Mouse (Mus musculus): ENCODE measurements around the gene Ints2.
A peak's percentile ranks its signal among the peaks of the same experiment; 100 is the strongest.
"Not testable (repeated sequence)": the region's sequence is repeated elsewhere in the genome, so short reads cannot be mapped to it uniquely, and the experiment has no call there.

The Ints2 gene

DNA sequence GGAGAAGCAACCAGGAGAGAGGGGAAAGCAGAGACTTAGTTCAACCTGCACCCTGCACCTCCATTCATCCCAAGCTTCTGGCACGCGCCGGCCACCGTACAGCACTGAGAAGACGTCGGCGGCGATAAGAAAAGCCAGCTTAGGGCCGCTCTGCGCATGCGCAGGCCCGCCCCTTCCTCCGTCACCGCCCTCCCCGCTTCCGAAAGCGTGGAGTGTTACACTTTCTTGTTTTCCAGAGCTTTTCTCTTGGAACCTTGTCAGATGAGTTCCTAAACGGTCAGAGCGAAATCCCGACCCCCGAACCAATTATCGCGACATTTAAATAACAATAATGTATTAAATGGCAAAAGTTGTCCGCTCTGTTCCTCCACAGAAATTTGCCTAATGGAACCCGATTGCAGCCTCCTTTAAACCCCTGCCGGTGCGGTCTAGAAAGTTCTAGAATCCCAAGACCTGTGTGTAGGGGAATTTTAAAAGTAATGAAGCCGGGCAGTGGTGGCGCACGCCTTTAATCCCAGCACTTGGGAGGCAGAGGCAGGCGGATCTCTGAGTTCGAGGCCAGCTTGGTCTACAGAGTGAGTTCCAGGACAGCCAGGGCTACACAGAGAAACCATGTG lies at the start of gene Ints2:
Ints2 (minus strand) TSS at position 116 of the 617 bp plus-strand sequence.
- peak; percentile 95 for DNase-seq (ENCODE audit: low spot score)

DNA sequence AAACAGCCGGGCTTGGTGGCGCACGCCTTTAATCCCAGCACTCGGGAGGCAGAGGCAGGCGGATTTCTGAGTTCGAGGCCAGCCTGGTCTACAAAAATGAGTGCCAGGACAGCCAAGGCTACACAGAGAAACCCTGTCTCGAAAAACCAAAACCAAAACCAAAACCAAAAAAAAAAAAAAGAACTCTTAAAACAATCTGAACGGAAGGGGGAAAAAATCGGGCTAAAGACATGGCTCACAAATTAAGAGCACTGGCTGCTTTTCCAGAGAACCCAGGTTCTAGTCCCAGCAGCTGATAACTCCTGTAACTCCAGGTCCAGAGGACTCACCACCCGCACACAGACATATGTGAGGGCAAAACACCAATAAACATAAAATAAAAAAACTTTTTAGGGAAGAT lies 34.8 kb upstream of the Ints2 start:
- DNase-seq (ENCODE audit: low spot score) = not testable (repeated sequence)

DNA sequence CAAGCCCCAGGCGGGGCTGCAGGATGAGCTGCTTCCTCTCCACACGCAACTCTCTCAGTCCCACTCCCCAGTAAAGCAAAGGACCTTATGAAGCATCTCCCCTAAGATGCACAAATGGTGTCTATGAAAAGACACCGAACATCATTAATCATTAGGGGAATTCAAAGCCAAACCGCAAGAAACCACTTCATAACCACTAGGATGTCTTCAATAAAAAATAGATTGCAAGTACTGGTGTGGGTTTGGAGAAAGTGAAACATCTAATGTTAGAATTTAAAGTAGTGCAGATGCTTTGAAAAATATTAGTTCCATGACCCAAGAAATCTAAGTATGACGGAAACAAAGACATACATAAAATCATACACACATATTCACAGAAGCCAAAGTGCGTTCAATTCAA lies 34.3 kb upstream of the Ints2 start:
- no peak for DNase-seq (ENCODE audit: low spot score)

DNA sequence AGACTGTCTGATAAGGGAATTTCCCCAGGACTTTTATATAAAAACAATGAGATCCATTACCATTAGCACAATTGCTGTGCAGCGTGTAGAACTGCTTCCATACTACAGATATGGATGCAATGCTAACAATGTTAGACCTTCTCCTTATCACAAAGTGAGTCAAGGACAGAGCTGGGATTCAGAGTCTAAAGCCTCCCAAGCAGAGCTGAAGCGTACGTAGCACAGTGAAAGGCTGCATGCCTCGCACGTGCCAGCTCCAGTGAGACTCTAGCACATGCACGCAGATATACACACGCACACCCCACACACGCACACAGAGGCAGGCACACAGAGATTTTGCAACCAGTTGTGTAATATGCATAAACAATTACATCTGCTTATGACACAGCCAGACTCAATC lies 28.4 kb upstream of the Ints2 start:
- peak; percentile 13 for DNase-seq (ENCODE audit: low spot score)

DNA sequence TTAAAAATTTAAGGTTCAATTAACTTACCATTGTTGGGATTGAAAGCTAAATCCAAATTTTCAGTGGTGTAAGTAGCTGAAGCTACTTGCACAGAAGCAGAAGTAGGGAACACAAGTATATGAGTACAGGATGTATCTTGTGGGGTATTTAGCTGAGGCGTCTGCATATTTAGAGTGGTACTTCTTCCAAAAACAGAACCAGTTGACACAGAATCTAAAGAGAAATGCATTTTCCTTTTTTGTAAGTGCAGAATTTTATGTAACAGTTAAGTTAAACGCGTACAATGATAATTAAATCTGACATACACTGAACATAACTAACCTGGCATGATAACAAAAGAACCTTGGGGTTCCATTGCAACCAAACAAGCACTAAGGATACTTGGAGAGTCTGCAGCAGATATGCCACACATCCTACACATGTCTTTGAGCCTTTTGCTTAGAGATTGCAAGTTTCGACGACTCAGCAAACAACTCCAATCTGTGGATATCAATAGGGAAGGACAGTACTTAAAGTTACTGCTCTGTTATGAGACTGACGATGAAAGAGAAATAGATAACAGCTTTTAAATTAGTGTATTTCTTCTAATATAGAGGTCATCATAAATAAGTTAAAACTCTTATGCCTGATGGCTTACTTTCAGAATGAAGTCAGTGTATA lies 21.2 kb upstream of the Ints2 start:
- DNase-seq (ENCODE audit: low spot score) = no peak

DNA sequence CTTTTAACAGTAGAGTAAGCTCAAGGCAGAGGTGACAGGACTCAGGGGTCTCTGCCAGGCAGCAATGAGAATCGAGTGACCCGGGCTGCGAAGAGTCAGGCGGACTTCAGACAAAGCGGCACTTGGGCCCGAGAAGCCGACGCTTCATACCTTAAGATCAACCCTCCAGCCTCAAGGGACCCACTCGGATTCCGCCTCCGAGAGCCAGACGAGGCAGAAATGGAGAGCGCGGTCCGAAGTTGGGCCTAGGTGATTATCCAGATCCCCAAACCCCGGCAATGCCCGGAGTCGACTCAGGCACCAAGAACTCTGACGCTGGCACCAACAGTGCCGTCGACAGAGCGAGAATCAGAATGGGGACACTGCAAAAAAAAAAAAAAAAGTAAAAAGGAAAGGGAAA lies 321 bp downstream of the Ints2 start:
- DNase-seq (ENCODE audit: low spot score) = no peak

DNA sequence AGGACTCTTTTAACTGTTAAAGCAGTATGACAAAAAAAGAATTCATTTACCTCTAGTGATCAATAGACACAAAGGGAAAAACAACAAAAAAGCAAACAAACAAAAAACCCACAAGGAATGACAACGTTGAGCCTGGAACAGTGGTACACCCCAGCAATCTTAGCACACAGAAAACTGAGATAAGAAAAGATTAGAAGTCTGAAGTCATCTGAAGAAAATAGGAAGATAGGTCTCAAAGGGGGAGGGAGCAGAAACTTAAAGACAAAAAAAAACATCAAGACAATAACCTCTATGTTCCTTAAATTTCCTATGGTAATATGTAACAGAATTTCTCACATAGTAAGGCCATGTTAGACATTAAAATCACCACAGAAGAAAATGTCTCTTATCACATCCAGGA lies 4.0 kb downstream of the Ints2 start:
- no peak for DNase-seq (ENCODE audit: low spot score)

DNA sequence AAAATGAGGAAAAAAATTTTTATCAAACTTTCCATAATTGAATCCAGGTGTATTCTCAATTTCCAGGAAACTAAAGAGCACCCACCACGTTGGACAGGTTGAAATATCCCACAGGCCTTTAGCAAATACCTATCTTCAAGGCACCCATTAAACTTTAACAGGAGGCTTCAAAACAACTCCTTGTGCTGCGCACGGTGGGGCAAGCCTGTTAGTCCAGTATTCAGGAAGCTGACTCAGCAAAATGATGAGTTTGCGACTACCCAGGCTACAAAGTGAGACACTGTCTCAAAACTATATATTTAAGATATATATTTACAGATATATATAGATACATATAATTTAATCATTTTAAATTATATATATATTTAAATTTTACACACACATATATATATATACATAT lies 24.9 kb downstream of the Ints2 start:
- no peak for DNase-seq (ENCODE audit: low spot score)

DNA sequence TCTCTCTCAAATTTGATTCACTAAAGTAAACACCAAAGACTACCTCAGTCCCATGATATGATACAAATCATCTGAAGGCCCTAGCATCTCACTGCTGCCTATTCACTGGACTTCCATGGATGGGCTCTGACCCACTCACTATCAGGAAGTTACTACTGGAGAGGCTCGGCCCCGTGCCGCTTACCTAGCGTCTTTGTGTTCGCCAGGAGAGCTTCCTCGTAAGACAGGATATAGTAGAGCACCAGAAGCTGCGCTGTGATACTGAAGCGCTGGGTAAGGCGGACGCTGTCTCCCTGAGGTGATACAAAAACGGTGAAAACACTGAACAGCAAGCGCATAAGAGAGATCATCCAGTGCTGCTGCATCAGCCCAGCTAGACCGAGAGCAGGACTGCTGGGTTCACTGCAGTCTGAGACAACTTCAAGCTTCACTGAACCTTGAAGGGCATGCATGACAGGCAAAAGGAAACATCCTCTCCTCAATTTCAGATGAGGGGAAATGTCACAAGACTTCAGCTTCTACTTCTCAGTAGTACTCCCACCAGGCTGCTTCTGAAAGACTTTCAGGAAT lies 25.5 kb downstream of the Ints2 start:
- DNase-seq (ENCODE audit: low spot score) = no peak

DNA sequence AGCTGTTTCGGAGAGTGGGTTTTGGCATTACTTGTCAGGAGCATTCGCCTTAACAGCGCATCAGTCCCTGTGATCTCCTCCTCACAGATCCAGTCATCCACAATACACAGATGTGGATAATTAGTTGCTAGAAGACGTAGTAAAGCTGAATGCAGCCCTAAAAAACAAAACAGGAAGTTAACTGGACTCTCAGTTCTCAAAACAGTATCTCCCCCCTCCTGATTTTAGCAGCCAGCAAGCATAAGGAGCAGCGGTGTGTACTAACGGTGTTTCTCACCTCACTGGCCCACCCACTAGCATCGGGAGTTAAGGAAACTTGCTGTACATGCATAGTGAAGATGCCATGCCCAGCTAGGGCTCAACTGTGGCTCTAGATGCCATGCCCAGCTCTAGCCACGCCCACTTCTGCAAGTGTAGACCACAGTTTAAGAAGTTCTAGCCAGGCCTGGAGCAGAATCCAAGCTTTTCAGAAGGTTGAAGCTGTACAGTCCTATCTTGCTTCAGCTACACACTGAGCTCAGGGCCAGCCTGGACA lies 30.7 kb downstream of the Ints2 start:
- no peak for DNase-seq (ENCODE audit: low spot score)

DNA sequence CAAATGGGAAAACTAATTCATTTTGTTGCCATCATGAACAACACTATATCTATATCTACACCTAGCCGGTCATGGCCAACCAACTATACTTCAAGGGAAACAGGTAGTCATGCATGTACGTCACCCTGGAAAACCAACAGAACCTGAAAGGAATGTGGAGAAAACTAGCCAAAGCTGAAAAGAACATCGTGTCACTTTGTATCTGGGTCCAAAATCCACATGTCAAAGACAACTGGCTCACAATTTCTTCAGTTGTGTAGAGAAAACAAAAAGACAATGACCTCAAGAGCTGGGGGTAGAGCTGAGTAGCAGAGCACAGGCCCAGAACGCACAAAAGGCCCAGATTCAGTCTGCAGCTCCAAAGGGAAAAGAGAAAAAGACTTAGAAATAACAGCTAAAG lies 31.6 kb downstream of the Ints2 start:
- no peak for DNase-seq (ENCODE audit: low spot score)

DNA sequence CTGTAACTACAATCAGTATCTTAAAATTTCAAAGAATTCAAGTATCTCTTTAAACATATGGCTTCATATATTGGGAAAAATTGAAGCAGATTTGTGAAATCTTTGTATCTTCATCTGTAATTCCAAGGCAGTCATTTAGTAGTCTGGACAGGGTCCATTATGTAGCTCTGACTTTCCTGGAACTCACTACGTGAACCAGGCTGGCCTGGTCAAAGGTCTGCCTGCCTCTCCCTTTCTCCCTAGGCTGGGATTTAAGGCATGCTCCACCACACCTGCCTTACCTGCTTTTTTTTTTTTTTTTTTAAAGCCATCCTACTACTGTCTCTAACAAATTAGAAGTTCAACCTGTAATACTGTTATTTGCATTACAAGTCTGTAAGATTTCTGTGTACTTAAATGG lies 45.6 kb downstream of the Ints2 start:
- no peak for DNase-seq (ENCODE audit: low spot score)

DNA sequence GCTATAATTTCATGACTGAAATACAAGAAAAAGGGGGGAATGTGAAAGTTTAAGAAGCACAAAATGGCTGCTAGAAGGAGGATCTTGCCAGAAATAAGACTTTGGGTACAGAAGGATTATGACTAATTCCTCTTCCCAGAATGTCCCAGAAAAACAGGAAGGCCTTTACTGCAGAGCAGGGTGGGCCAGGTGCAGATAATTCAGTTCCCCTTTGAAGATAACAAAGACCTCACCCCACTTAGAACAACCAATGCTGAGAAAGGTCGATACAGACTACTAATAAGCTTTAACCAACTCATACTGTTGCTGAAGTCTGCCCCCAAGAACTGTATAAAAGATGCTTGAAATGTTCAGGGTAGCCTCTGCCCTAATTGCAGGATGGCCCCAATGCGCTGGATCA lies 48.3 kb downstream of the Ints2 start:
- no peak for DNase-seq (ENCODE audit: low spot score)

DNA sequence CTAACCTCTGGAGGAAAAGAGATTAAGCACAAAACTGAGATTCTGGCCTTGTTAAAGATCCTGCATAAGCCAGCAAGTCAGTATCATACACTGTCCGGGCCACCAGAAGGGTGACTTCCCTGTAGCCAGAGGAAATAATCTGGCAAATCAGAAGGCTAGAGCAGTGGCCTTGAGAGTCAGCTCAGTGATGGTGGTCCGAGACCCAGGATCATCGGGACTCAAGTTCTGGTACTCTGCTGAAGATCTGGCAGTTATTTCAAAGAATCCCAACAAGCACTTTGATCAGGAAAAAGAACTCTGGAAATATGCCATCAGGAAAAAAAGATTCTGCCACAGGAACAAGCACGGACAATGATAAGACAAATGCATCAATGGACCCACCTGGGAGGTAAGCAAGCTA lies 51.5 kb downstream of the Ints2 start:
- DNase-seq (ENCODE audit: low spot score) = no peak

DNA sequence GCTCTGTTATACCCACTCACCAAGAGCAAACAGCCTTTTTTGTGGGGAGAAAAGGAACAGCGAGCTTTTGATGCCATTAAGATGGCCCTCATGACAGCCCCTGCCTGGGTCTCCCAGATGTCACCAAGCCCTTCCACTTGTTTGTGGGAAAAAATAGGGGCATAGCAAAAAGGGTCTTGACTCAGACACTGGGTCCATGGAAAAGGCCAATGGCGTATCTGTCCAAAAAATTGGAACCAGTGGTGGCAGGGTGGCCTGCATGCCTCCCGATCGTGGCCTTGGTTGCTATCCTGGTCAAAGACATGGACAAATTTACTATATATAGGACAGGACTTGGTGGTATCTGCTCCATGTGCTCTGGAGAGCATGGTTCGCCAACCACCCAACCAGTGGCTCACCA lies 52.3 kb downstream of the Ints2 start:
- DNase-seq (ENCODE audit: low spot score) = no peak

DNA sequence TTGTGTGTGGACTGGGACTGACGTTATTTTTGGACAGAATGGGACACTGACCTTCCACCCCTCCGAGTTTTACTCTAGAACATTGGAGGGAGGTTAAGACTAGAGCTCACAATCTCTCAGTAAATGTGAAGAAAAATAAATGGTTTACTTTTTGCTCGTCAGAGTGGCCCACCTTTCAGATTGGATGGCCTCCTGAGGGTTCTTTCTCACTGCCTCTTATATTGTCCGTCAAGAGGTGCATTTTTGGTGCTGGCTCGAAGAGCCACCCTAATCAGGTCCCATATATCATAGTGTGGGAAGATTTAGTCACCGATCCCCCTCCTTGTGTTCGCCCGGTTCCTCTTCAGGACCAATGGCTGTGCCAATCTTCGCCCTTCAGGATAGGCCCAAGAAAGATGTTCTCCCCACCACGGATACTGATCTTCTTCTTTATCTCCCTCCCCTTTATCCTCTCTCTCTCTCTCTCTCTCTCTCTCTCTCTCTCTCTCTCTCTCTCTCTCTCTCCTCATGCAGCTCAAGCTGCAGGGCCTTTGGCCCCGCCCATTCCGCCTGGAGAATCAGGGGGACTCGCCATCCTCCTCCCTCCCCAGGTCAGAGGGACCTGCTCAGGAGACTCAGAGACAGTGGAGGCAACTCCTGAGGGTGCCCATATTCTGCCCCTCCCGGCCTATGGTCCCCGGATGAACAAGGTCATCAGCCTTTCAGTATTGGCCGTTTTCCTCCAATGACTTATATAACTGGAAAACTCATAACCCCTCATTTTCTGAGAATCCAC lies 55.3 kb downstream of the Ints2 start:
- peak; percentile 28 for DNase-seq (ENCODE audit: low spot score)

DNA sequence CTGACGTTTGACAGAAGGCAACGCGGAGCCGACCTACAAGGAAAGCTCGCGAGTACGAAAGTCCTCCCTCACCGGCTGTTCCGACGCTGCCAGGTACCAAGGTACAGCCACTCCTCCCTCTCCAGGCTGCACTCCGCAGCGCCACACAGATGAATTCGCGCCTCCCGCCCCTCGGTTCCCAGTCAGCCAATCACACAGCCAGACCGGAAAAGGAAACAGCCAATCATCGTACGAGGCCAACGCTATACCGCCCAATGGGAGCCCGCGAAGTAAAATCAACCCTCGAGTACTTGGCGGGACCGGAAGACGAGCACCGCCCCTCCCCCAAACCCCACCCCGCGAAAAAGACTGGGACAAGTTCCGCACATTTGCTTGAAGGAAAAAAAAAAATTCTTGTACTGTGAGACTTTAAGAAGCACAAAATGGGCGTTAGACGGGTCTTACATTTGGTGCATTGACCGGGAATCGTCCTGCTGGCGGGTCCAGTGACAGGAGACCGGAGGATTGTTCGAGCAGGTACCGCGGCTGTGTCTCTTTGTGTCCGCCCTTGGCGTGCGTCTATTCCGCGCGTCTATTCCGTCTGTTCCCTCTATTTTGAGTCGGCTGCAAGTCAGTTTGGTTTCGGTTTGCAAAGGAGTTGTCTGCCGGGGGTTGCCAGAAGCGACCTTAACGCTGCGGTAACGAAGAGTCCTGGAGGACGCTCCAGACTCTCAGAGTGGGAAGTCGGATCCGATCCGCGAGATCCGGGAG lies 56.2 kb downstream of the Ints2 start, which contains the start of gene Brip1:
Brip1 (minus strand) TSS at position 157 of the 750 bp plus-strand sequence.
- peak; percentile 86 for DNase-seq (ENCODE audit: low spot score)

DNA sequence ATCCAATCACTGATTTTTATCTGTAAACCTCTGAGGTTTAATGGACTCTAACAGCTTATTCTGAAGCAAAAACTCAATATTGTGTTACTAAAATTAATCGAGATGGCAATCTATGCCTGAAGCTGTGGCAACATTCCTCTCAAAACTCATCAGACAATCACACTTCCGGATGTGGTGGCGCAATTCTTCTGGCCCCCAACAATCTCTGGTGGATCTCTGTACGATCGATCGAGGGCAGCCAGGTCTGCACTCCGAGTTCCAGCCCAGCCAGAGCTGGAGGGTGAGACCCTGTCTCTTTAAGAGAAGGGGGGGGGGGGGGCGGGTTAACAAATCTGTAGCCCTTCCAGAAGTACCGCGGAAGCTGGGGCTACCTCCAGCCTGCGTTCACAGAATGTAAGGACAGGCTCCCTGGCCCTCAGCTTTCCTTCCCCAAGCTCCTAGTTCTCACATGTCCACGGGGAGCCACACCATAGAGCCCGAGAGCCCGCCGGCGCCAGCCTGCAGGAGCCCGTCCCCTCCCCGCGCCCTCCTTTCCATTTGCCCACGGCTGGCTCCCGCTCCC lies 56.8 kb downstream of the Ints2 start:
- no peak for DNase-seq (ENCODE audit: low spot score)

DNA sequence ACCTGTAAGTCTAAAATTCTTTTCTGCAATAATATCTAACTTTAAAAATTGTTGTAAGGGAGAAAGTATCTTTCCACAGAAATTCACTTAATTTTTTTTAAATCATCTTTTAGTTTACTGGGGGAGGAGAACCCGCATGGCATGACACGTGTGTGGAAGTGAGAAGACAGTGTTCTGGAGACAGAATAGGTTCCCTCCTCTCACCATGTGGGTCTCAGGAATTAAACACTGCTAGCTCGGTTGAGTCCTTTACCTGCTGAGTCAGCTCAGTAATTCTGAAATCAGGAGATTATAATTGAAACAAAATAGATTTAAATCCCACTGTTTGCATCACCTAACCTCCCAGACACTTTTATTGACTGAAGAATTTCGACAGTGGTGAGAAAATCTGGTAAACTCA lies 57.6 kb downstream of the Ints2 start:
- no peak for DNase-seq (ENCODE audit: low spot score)

DNA sequence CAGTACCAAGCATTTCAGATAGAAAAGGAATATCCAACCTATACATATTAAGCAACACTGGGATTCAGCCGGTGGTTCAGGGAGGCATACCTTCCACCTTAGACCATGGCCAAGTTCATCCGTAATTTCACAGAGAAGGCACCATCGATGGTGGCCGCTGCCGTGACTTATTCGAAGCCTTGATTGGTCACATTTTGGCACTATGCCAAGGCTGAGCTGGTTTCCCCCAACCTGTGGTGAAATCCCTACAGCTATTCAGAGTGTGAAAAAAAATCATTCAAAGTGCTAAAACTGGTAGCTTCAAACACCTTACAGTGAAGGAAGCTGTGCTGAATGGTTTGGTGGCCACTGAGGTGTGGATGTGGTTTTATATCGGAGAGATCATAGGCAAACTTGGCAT lies 72.2 kb downstream of the Ints2 start:
- not testable (repeated sequence) for DNase-seq (ENCODE audit: low spot score)

DNA sequence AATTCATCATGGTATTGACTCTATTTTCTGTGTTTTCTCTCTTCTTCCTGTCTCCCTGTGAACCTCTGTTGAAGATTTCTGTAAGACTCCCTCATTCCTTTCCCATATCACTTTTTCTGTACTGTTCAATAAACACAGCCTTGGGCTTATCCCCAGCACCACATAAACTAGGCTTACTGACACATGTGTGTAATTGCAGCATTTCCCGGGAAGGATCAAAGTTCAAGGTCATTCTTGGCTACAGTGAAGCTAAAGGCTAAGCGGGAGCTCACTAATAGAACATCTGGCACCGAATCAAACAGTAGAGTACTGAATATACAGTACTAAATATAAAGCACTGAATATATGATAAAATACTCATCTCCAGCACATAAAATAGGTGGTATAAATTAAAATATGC lies 81.5 kb downstream of the Ints2 start:
- DNase-seq (ENCODE audit: low spot score) = no peak

DNA sequence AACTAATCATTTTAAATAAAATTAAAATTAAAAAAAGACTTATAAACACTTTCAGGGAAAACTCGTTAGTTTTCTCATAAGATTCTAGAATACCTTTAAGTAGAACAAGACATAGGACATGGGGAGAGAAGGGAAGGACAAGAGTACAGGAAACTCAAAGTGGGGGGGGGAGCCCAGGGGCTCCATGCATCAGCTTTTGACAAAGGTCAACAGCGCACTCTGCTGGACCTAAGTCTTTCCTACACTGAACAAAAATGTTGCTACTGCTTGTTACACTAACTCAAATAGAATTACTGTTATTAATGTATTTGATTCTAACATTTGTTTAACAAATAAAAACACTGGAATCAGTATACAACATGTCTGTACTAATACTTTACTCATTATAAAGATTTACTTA lies 83.2 kb downstream of the Ints2 start:
- DNase-seq (ENCODE audit: low spot score) = peak; percentile 35
